Mouse (Mus musculus) erythroblast, adult 5-6 weeks (primary cell): Measurements from ENCODE around the gene 4930558K02Rik. TPM values are rescaled to one million over a fixed set of nuclear protein-coding genes. Genes with fewer than 3 reads are reported as not detected.
A peak's percentile ranks its signal among the peaks of the same experiment; 100 is the strongest.

Experiments
- ATAC-seq: replicated peaks from 2 replicates; pipeline ENCODE4 v1.8.0; 2016; ENCODE audit warnings: moderate number of reproducible peaks, mild to moderate bottlenecking, moderate TSS enrichment, inconsistent platforms; ENCODE audit not compliant: poor library complexity, low FRiP score, severe bottlenecking
- total RNA-seq, 2 experiments: library from RNA; stranded (forward) in 1 of 2; stranded (reverse) in 1 of 2; fragments of 150-400 nt in 1 of 2; fragments of 200-764, 138-1000 nt in 1 of 2; gene quantifications; 2 replicates each; pipeline versions ENCODE4 v1.2.3 to v1.2.4; 2015 to 2017; ENCODE audit warnings: low replicate concordance in 2 of 2

Gene 4930558K02Rik
- total RNA-seq, 2 experiments from 2014 or later, result not detected

GRCm38 (mm10) chr1:161912940-161913647 lies 66.3 kb downstream of the 4930558K02Rik start:
- no peak for ATAC-seq

- ATAC-seq, result no peak
Measured at GRCm38 (mm10) chr1:161909074-161909473, 70.4 kb downstream of the 4930558K02Rik start.

DNA sequence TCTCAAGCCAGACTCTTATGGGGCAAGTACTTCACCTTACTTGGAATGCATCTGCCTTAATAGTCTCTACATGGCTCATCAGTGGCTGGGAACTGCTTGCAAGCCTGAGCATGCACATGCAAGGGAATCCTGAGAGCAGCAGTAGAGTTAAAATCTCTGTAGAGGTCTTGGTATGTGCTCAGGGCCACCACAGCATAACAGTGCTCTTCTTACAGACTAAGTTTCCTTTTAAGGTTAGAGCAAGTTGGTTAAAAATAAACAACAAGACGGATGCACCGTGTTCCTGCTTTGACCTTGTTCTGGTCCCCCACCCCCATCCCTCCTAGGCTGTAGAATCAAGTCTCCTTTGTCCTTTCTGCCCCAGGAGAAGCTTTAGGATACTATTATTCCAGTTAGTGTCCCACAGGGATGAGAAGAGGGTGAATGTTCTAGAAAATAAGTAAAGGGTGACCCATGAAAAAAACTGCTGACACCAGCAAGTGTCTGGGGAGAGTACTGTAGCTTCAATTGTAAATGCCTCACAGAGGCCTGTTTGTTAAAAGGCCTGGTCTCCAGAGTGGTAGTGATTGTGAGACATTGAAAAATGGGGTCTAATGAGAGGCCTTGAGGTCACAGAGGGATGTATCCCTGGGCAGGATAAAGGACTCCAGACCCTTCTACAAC lies 71.5 kb downstream of the 4930558K02Rik start:
- ATAC-seq, result 0 out of 2 replicates have a peak, but pooled peaks have one; percentile 25

- no peak for ATAC-seq
Measured at GRCm38 (mm10) chr1:161907111-161907510, 72.3 kb downstream of the 4930558K02Rik start.

- no peak for ATAC-seq
Measured at GRCm38 (mm10) chr1:161902692-161903452, 76.6 kb downstream of the 4930558K02Rik start.

- ATAC-seq, result no peak
Measured at GRCm38 (mm10) chr1:161900129-161900528, 79.3 kb downstream of the 4930558K02Rik start.

DNA sequence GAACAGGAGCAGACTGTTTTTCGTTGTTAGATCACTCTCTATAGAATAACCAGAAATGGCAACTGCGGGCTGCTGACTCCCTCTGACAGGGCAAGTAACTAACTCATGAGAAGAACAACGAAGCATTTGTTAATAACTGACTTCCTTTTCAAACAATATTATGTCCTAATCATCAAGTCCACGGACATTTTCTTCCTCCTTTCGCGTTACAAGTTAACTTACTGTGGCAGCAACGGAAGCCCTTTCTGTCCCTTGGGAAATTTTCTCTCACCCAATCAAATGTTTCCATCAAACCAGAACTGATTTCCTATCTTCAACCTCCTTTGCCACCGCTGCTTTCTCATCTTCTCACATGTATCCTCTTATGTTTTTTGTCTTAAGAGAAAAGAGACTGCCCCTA lies 82.2 kb downstream of the 4930558K02Rik start:
- ATAC-seq, result no peak

GRCm38 (mm10) chr1:161896130-161896529 lies 83.3 kb downstream of the 4930558K02Rik start:
- no peak for ATAC-seq

DNA sequence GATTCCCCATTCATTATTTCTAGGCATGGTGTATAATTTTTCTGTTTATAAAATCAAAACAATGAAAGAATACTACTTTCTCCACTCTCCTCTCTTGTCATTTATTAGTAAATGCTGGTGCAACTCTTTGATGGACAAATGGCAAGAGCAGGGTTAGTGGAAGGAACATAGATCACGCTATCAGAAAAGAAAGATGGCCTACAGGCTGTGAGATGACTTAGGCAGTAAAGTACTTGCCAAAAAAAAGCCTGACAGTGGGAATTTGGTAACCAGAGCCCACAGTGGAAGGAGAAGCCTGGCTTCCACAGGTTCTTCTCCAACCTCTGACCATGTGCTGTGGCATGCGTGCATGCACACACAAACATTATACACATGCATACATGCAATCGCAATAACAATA lies 84.4 kb downstream of the 4930558K02Rik start:
- peak; percentile 34 for ATAC-seq

DNA sequence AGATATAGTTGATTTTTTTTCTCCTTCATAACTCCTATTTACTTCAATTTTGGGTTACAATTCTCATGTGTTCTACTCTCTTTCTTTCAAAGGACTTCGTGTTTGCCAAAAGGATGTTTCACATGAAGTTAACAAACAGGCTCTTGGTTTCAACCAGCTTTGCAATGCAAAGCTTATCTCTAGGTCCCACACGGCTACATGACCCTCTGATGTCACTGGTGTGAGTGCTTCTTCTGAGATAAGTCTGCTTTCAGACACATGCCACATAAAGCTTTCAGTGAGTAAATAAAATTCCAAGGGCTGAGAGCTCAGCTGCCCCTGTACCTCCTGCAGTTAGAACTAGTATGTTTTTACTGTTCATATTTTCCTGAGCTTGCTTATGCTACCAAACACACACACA lies 84.9 kb downstream of the 4930558K02Rik start:
- peak; percentile 90 for ATAC-seq

- ATAC-seq, result peak; percentile 61
Measured at GRCm38 (mm10) chr1:161894126-161894525, 85.3 kb downstream of the 4930558K02Rik start.

Other genes starting within 250 kb of the 4930558K02Rik start
- not detected in 2 replicates for gene Fasl, start 191.1 kb downstream of the 4930558K02Rik start, total RNA-seq (2015; ENCODE audit: low replicate concordance)
- 0.68 TPM in 1 of 2 replicates, not detected in the other for gene Fasl, start 191.1 kb downstream of the 4930558K02Rik start, total RNA-seq (2017; ENCODE audit: low replicate concordance)
- gene Suco, start 103.0 kb downstream of the 4930558K02Rik start, total RNA-seq (2015; ENCODE audit: low replicate concordance), result 214 and 222 TPM in 2 replicates
- gene Suco, start 103.0 kb downstream of the 4930558K02Rik start, total RNA-seq (2017; ENCODE audit: low replicate concordance), result 600 and 746 TPM in 2 replicates
- gene Pigc, start 10.4 kb downstream of the 4930558K02Rik start, total RNA-seq (2015; ENCODE audit: low replicate concordance), result 11.9 TPM in 2 replicates
- gene Pigc, start 10.4 kb downstream of the 4930558K02Rik start, total RNA-seq (2017; ENCODE audit: low replicate concordance), result 18.5 and 19.2 TPM in 2 replicates